Mouse (Mus musculus) CH12.LX (cell line): ENCODE results near the gene H2afj. TPM values are rescaled to one million over a fixed set of nuclear protein-coding genes. Genes with fewer than 3 reads are reported as not detected.

ENCODE experiments used
- DNase-seq: peaks from one replicate; pipeline ENCODE4 v3.0.0-alpha.2; 2013; ENCODE audit errors: extremely low read depth
- H3K27ac ChIP-seq: 2 replicates; pipeline ENCODE4 v1.5.1; 2012; ENCODE audit warnings: low read depth, mild to moderate bottlenecking, control low read depth, moderate library complexity; ENCODE audit not compliant: insufficient read depth
- H3K27me3 ChIP-seq: replicated peaks from 2 replicates; pipeline ENCODE3; 2012; ENCODE audit warnings: inconsistent platforms
- H3K36me3 ChIP-seq, 2 experiments: replicated peaks in 1 of 2; 2 replicates each; pipeline versions ENCODE3 to v1.6.1; 2012; ENCODE audit warnings: inconsistent platforms in 1 of 2, low read length in 1 of 2, mild to moderate bottlenecking in 1 of 2, mixed read lengths in 1 of 2, moderate library complexity in 1 of 2; ENCODE audit not compliant: control insufficient read depth in 1 of 2, insufficient read depth in 1 of 2
- H3K4me1 ChIP-seq, 2 experiments: 2 replicates each; pipeline ENCODE4 v1.6.1; 2012; ENCODE audit warnings: inconsistent platforms in 1 of 2, moderate library complexity in 1 of 2; ENCODE audit not compliant: insufficient read depth in 2 of 2, control insufficient read depth in 1 of 2
- H3K4me2 ChIP-seq: 2 replicates; pipeline ENCODE4 v1.6.1; 2012; ENCODE audit warnings: low read depth, mild to moderate bottlenecking, control low read depth; ENCODE audit not compliant: poor library complexity, insufficient read depth, severe bottlenecking
- H3K4me3 ChIP-seq, 3 experiments: fragments of 150-350 bp in 1 of 3; sonication (generic) in 1 of 3; replicated peaks in 1 of 3; 2 replicates each; pipeline versions ENCODE3 to v1.5.1; 2011 to 2012; ENCODE audit warnings: low read depth in 2 of 3, low read length in 2 of 3, mild to moderate bottlenecking in 2 of 3, moderate library complexity in 2 of 3, control low read depth in 1 of 3, improper control_type of control experiment in 1 of 3, inconsistent platforms in 1 of 3, mixed read lengths in 1 of 3; ENCODE audit not compliant: poor library complexity in 1 of 3
- H3K79me2 ChIP-seq: replicated peaks from 2 replicates; pipeline ENCODE4 v1.6.1; 2012; ENCODE audit warnings: mild to moderate bottlenecking, moderate library complexity; ENCODE audit not compliant: control insufficient read depth, poor library complexity, insufficient read depth, severe bottlenecking; ENCODE audit errors: extremely low read depth
- H3K9ac ChIP-seq: 2 replicates; pipeline ENCODE4 v1.6.1; 2012; ENCODE audit warnings: low read depth, mild to moderate bottlenecking, control low read depth, moderate library complexity; ENCODE audit not compliant: insufficient read depth
- H3K9me3 ChIP-seq: replicated peaks from 2 replicates; pipeline ENCODE3; 2012; ENCODE audit warnings: low read length, inconsistent platforms, mixed read lengths
- BHLHE40 ChIP-seq: IDR thresholded peaks from 2 replicates; pipeline ENCODE4 v1.6.1; 2011; ENCODE audit warnings: mild to moderate bottlenecking, low read depth, low read length, improper control_type of control experiment
- CTCF ChIP-seq, 2 experiments: IDR thresholded peaks in 1 of 2; conservative IDR thresholded peaks in 1 of 2; 2 replicates each; pipeline ENCODE4 v1.5.1; 2011 to 2012; ENCODE audit warnings: low read depth in 2 of 2, low read length in 2 of 2, improper control_type of control experiment in 1 of 2, inconsistent platforms in 1 of 2, mild to moderate bottlenecking in 1 of 2, moderate library complexity in 1 of 2
- E2F4 ChIP-seq: IDR thresholded peaks from 2 replicates; pipeline ENCODE4 v1.6.1; 2011; ENCODE audit warnings: low read depth, low read length, improper control_type of control experiment; ENCODE audit not compliant: insufficient replicate concordance
- EP300 ChIP-seq: IDR thresholded peaks from 2 replicates; pipeline ENCODE4 v1.6.1; 2011; ENCODE audit warnings: low read length, improper control_type of control experiment
- GABPA ChIP-seq: IDR thresholded peaks from 2 replicates; pipeline ENCODE4 v1.6.1; 2012; ENCODE audit warnings: low read depth, low read length, improper control_type of control experiment, inconsistent platforms; ENCODE audit not compliant: insufficient replicate concordance
- HCFC1 ChIP-seq: IDR thresholded peaks from 2 replicates; pipeline ENCODE4 v1.6.1; 2012; ENCODE audit warnings: low read depth, mild to moderate bottlenecking, inconsistent platforms, low read length, improper control_type of control experiment
- JUN ChIP-seq: IDR thresholded peaks from 2 replicates; pipeline ENCODE4 v1.6.1; 2011; ENCODE audit warnings: low read depth, mild to moderate bottlenecking, low read length, improper control_type of control experiment, moderate library complexity; ENCODE audit not compliant: insufficient read depth
- MAX ChIP-seq: IDR thresholded peaks from 2 replicates; pipeline ENCODE4 v1.6.1; 2011; ENCODE audit warnings: low read length, improper control_type of control experiment
- MEF2A ChIP-seq: IDR thresholded peaks from 2 replicates; pipeline ENCODE4 v1.6.1; 2014; ENCODE audit warnings: low read depth, mild to moderate bottlenecking, inconsistent platforms, low read length, improper control_type of control experiment, borderline replicate concordance
- MXI1 ChIP-seq: IDR thresholded peaks from 2 replicates; pipeline ENCODE4 v1.6.1; 2011; ENCODE audit warnings: mild to moderate bottlenecking, low read depth, low read length, improper control_type of control experiment
- MYC ChIP-seq: IDR thresholded peaks from 2 replicates; pipeline ENCODE4 v1.6.1; 2011; ENCODE audit warnings: low read depth, mild to moderate bottlenecking, improper control_type of control experiment, low read length
- NELFE ChIP-seq: IDR thresholded peaks from 2 replicates; pipeline ENCODE4 v1.6.1; 2011; ENCODE audit warnings: low read depth, low read length, improper control_type of control experiment
- POLR2AphosphoS2 ChIP-seq: IDR thresholded peaks from 2 replicates; pipeline ENCODE4 v1.6.1; 2011; ENCODE audit warnings: low read depth, low read length, improper control_type of control experiment
- RAD21 ChIP-seq: IDR thresholded peaks from 2 replicates; pipeline ENCODE4 v1.6.1; 2011; ENCODE audit warnings: low read depth, mild to moderate bottlenecking, low read length, improper control_type of control experiment, moderate library complexity
- RCOR1 ChIP-seq: conservative IDR thresholded peaks from 2 replicates; pipeline ENCODE4 v1.6.1; 2012; ENCODE audit warnings: low read depth, mild to moderate bottlenecking, inconsistent platforms, low read length, improper control_type of control experiment
- SIN3A ChIP-seq: IDR thresholded peaks from 2 replicates; pipeline ENCODE4 v1.6.1; 2012; ENCODE audit warnings: low read length, improper control_type of control experiment, inconsistent platforms
- TCF12 ChIP-seq: IDR thresholded peaks from 2 replicates; pipeline ENCODE4 v1.6.1; 2014; ENCODE audit warnings: low read depth, mild to moderate bottlenecking, inconsistent platforms, low read length, improper control_type of control experiment
- UBTF ChIP-seq: IDR thresholded peaks from 2 replicates; pipeline ENCODE4 v1.6.1; 2012; ENCODE audit warnings: low read depth, mild to moderate bottlenecking, inconsistent platforms, low read length, improper control_type of control experiment, moderate library complexity
- USF2 ChIP-seq: conservative IDR thresholded peaks from 2 replicates; pipeline ENCODE4 v1.6.1; 2011; ENCODE audit warnings: low read depth, low read length, improper control_type of control experiment
- ZC3H11A ChIP-seq: IDR thresholded peaks from 2 replicates; pipeline ENCODE4 v1.6.1; 2012; ENCODE audit warnings: low read depth, mild to moderate bottlenecking, inconsistent platforms, low read length, improper control_type of control experiment
- ZMIZ1 ChIP-seq: IDR thresholded peaks from 2 replicates; pipeline ENCODE4 v1.6.1; 2012; ENCODE audit warnings: low read depth, mild to moderate bottlenecking, inconsistent platforms, low read length, improper control_type of control experiment
- ZNF384 ChIP-seq: IDR thresholded peaks from 2 replicates; pipeline ENCODE4 v1.6.1; 2012; ENCODE audit warnings: low read depth, low read length, improper control_type of control experiment, inconsistent platforms
- dilution Hi-C: fragments of 300-500 bp; cut with MboI; formaldehyde crosslinking; loops from 2 replicates; pipeline ENCODE4 v1.14.3; 2020; ENCODE audit warnings: low sequenced_read_pairs; ENCODE audit not compliant: extremely low pct_unique_long_range_greater_than_20kb, extremely low pct_ligation_motif_present
- in situ Hi-C: fragments of 300-500 bp; cut with MboI; formaldehyde crosslinking; loops from 3 replicates; pipeline ENCODE4 v1.14.3; 2019; ENCODE audit warnings: low sequenced_read_pairs, low pct_ligation_motif_present, low pct_unique_long_range_greater_than_20kb, mixed read lengths
- polyA plus RNA-seq: library from polyadenylated mRNA; unstranded; fragments of >175 nt; gene quantifications from 2 replicates; pipeline ENCODE4 v1.2.1, GENCODE M21; 2012; ENCODE audit warnings: low read depth; ENCODE audit not compliant: insufficient read length
- total RNA-seq, 2 experiments: library from RNA; depleted of rRNA; stranded (reverse); fragments of 300-350 nt in 1 of 2; fragments of >200 nt in 1 of 2; gene quantifications; 2 replicates each; pipeline ENCODE4 v1.2.3; 2012 to 2014

Gene H2afj
- total and polyA plus RNA-seq, 3 experiments = 124 to 217 (median 158) TPM

DNA sequence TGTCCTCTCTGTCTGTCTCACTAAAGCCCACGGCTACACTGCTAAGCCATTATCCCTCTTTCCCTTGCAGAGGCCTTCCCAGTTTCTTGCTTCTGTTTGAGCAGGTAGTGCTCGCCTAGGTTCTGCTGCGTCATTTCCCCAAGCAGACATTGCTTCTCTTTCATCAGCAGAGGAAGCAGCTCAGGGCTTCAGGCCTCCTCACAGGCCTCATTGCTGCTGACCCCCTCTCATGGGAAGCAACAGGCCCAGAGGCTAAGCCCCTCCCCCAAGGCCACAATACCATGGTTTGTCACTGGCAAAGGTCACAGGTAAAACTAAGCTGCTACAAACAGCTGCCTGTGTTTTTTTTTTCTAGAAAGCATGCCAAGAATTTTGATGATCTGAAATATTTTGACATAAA, 44.7 kb downstream of the H2afj start:
- DNase-seq = no peak
- in situ Hi-C loops (no loop called here), dilution Hi-C loops (loop anchor here (25.0 kb wide), 1 partner anchor 135 kb away; no protein-coding TSS in a partner anchor)
- H3K27me3 ChIP-seq = no peaks in the 10 kb centered on the region
- no peak overlapping the region for H3K27ac ChIP-seq
- no peaks in the 10 kb centered on the region for H3K79me2 ChIP-seq
- no peak overlapping the region for H3K9ac ChIP-seq
- no peaks in the 10 kb centered on the region for H3K9me3 ChIP-seq
- peaks cover 34 to 77% of the 10 kb centered on the region in 2 experiments for H3K4me1 ChIP-seq
- H3K36me3 ChIP-seq = peaks cover 14 to 46% of the 10 kb centered on the region in 2 experiments
- H3K4me2 ChIP-seq = no peak overlapping the region
- H3K4me3 ChIP-seq = no peak overlapping the region
- TF ChIP-seq MXI1 (no peak), NELFE (no peak), E2F4 (no peak), POLR2AphosphoS2 (no peak), ZC3H11A (no peak), MAX (no peak), ZMIZ1 (no peak), SIN3A (no peak), RCOR1 (no peak), JUN (no peak), EP300 (no peak), MYC (no peak), CTCF (conservative IDR thresholded peaks at IDR 0.05 in 1 of 2, IDR thresholded peaks at IDR 0.05 in 1 of 2; ENCODE audit: low read depth in 2 of 2, low read length in 2 of 2) (no peak), HCFC1 (no peak), UBTF (no peak), BHLHE40 (no peak), GABPA (no peak), USF2 (no peak), RAD21 (no peak), MEF2A (no peak)

DNA sequence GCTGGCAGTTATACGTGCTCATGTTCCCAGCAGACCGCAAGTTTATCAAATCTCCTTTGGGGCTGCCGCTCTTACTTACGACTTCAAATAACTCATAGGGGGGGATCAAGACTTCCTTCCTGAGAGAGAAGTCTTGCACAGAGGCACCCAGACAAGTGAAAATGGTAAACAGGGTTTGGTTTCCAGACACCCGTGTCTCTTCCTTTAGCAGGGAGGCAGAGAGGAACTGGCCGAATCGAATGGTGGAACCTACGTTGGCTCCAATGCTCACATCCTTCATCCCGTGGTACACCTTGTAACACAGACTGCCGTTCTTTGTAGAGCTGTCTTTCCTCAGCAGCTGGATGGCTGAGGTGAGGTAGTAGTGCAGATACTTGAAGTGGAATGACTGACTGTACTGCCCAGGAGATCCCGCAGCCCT, 46.3 kb downstream of the H2afj start:
- dilution Hi-C loops (loop anchor here (25.0 kb wide), 1 partner anchor 133 kb away; no protein-coding TSS in a partner anchor), in situ Hi-C loops (no loop called here)
- H3K4me1 ChIP-seq = peaks cover 34 to 67% of the 10 kb centered on the region in 2 experiments
- H3K9ac ChIP-seq = no peak overlapping the region
- H3K36me3 ChIP-seq = peaks cover 14 to 38% of the 10 kb centered on the region in 2 experiments
- no peaks in the 10 kb centered on the region for H3K79me2 ChIP-seq
- peak overlapping the region; percentile 68 for H3K4me2 ChIP-seq
- 0 out of 2 replicates have a peak, but pooled peaks have one; percentile 24 for TF ChIP-seq TCF12
- 0 out of 2 replicates have a peak, but pooled peaks have one; percentile 23 for TF ChIP-seq RCOR1
- no peak for TF ChIP-seq POLR2AphosphoS2
- TF ChIP-seq ZNF384 = no peak
- 0 out of 2 replicates have a peak, but pooled peaks have one; percentile 2 for TF ChIP-seq MYC
- no peaks in the 10 kb centered on the region for H3K9me3 ChIP-seq
- peak; percentile 20 for DNase-seq
- peak overlapping the region; percentile 51 for H3K27ac ChIP-seq
- H3K27me3 ChIP-seq = no peaks in the 10 kb centered on the region
- H3K4me3 ChIP-seq = peak overlapping the region in 1 of 3 experiments; percentile 21
